Mouse (Mus musculus): ENCODE data around the gene Lair1. TPM values are rescaled to one million over a fixed set of nuclear protein-coding genes. Genes with fewer than 3 reads are reported as not detected.
"Not testable (repeated sequence)": the region's sequence is repeated elsewhere in the genome, so short reads cannot be mapped to it uniquely, and the experiment has no call there.

Lair1 gene
- polyA plus RNA-seq (2015; fragmentation: Nextera tagmentation; extraction: Ambion mirVana) = 6.6 and 8.0 TPM in 2 replicates

- peak; percentile 52 for DNase-seq (ENCODE audit: low spot score)
Observed at GRCm38 (mm10) chr7:4063013-4063412, at the start of gene Lair1. Gene Lair1 (minus strand): TSS chr7:4063204.

GRCm38 (mm10) chr7:4111766-4112165 lies 48.8 kb upstream of the Lair1 start:
- no peak for DNase-seq (ENCODE audit: low spot score)

- peak; percentile 61 for DNase-seq (ENCODE audit: low spot score)
Observed at GRCm38 (mm10) chr7:4103411-4103810, 40.4 kb upstream of the Lair1 start.

DNA sequence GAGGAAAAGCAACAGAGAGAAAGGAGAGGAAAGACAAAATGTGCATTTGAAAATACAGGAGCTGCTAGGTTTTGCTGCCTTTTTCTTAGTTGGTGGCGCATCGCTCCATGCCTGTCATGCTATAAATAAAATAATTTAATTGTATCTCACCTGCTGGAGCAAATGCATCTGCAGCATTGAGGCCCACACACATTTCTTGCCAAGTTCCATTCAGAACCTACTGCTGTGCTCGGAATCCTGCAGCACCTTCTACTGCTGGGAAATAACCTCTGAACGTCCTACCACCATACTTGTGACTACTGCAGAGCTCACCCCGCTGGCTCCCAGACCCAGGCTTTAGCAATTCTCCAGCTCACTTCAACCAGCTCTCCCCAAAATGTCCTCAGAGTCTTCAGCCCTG lies 38.1 kb upstream of the Lair1 start:
- DNase-seq (ENCODE audit: low spot score) = no peak

DNA sequence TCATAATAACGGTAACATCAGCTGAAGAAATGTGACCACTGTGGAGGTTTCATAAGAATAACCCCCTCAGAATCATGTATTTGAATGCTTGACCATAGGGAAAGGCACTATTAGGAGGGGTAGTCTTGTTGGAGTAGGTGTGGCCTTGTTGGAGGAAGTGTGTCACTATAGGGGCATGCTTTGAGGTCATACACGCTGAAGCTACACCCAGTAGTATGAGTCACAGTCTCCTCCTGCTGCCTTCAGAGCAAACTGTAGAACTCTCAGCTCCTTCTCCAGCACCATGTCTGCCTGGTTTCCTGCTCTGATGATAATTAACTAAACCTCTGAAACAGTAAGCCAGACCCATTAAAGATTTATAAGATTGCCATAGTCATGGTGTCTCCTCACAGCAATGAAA lies 35.8 kb upstream of the Lair1 start:
- DNase-seq (ENCODE audit: low spot score) = no peak

- DNase-seq (ENCODE audit: low spot score) = no peak
Observed at GRCm38 (mm10) chr7:4098301-4098700, 35.3 kb upstream of the Lair1 start.

- no peak for DNase-seq (ENCODE audit: low spot score)
Observed at GRCm38 (mm10) chr7:4091170-4091569, 28.2 kb upstream of the Lair1 start.

DNA sequence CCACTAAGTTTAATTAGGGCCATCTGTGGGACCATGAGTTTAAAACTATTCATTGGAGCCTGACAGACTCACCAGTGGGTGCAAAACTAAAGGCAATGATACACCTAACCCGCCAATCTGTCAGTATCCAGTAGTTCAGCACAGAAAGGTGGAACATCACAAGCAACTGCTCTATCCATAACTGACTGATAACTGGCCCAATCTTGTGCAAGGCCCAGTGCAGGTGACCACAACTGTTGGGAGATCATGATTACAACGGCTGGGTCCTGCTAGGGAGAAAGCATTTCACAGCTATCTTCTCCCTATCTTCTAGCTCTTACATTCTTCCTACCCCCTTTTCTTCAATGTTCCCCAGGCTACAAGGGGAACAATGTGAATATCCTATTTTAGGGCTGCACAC lies 25.7 kb upstream of the Lair1 start:
- DNase-seq (ENCODE audit: low spot score) = no peak

- DNase-seq (ENCODE audit: low spot score) = no peak
Observed at GRCm38 (mm10) chr7:4087896-4088480, 25.0 kb upstream of the Lair1 start.

GRCm38 (mm10) chr7:4087238-4087895 lies 24.4 kb upstream of the Lair1 start:
- peak; percentile 50 for DNase-seq (ENCODE audit: low spot score)

DNA sequence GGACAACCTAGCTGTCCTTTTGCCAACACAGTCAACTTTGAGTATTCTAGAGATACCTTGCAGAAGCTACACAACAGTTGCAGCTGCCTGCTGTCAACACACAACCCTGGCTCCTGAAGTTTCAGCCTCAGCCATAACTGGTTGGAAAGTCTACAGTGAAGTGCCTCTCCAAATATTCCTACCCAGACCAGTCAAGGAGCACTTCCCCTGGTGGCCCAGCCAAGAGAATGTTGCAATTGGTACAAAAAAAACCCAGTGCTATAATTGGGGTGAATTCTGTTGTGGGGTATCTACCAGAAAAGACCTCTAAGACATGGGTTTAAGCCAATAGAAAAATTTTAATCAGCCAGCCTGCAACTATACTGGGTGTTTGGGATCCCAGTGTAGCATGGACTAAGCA lies 22.6 kb upstream of the Lair1 start:
- DNase-seq (ENCODE audit: low spot score) = no peak

DNA sequence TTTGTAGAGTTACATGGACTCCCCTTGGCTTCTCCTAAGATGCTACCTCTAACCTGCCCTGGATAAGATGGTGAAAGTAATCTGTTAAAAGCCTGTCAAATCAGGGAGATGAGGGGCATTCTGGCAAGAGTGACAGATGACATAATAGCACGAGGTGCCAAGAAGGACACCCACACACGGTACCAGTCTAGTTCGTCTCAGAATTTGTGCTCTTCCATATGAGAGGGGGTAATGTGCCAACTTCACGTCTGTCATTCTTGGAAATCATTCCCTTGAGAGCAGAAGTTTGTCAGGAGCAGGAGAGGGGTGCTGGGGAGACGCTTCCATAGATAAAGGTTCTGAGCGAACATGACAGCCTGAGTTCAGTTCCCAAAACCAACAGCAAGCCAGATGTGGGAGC lies 21.2 kb upstream of the Lair1 start:
- no peak for DNase-seq (ENCODE audit: low spot score)

GRCm38 (mm10) chr7:4082804-4083203 lies 19.8 kb upstream of the Lair1 start:
- peak; percentile 75 for DNase-seq (ENCODE audit: low spot score)

GRCm38 (mm10) chr7:4081706-4082105 lies 18.7 kb upstream of the Lair1 start:
- no peak for DNase-seq (ENCODE audit: low spot score)

DNA sequence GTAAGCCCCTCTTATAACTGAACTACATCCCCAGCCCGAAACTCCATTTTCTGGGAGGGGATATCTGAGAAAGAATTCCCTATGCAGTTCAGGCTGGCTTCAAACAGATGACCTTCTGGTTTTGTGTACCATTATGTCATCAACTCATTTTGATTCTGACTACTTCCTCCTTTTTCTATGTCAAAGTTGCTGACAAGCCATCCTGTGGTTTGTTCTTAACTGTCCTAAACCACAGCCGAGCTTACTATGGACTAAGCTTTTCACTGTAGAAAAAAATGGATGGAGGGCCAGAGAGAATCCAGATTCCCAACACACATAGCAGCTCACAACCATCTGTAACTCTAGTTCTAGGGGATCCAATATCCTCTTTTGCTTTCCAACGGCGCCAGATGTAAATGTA lies 17.5 kb upstream of the Lair1 start:
- no peak for DNase-seq (ENCODE audit: low spot score)

DNA sequence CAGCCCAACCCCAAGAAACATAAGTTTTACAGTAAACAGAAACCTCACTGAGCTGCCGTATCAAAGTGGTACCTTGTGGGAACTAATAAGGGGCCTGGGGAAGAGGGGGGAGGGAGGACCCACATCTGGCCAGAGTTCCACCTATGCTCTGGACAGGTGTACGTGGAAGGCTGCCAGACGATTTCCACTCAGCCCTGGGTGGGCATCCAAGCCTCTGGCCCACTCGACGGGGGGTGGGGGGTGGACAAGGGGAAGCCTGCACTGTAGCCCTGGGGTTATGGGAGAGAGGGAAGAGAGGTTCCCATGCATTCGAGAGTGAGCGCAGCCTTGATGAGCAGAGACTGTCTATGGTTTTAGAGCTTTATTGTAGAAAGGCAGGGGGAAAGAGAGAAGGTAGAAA lies 16.5 kb upstream of the Lair1 start:
- no peak for DNase-seq (ENCODE audit: low spot score)

GRCm38 (mm10) chr7:4073144-4073543 lies 10.1 kb upstream of the Lair1 start:
- no peak for DNase-seq (ENCODE audit: low spot score)

DNA sequence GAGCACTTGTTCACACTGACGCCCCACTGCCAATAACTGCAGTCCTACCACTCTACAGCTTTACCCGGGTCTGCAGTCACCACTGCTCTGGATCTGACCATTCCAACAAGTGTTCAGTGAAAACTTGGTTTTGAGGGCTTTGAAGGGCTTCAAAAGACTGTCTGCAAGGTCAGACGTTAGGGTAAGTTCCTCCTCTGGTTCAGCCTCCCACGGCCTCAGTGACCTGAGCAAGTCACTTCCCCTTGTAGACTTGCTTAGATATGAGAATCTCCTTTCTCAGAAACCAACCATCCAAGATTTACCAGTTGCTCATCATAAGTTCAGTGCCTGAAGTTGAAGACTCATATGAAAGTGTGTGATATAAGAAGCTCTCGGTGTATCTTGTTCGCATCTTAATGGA lies 8.1 kb upstream of the Lair1 start:
- no peak for DNase-seq (ENCODE audit: low spot score)

DNA sequence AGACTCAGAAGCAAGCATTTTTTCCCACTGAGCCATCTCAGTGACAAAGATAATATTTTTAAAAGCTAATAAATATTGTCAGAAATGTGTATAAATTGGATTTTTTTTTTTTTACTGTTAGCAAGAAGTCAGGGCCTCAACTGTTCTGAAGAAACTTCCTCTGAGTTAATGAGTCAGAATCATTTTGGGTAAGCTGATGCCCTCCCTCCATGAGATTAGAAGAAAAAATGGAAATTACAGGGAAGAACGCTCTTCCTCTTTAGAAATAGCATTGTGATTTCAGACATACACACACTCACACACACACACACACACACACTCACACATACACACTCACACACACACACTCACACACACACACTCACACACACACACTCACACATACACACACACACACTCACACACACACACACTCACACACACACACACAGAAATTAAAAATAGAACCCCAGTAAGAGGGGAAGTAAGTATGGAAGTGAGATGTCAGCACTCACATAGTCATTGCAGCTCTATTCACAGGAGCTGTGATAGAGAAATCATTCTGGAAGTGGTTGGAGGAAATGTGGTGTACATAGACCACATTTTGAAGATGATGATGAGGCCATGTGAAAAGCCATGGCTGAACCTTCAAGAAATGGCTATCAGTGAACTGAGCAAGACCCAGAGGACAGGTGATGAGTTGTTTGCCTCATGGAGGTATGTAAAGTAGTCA lies 866 bp upstream of the Lair1 start:
- DNase-seq (ENCODE audit: low spot score) = no peak

- not testable (repeated sequence) for DNase-seq (ENCODE audit: low spot score)
Observed at GRCm38 (mm10) chr7:4060602-4061188, 2.3 kb downstream of the Lair1 start.

GRCm38 (mm10) chr7:4026794-4027421 lies 36.1 kb downstream of the Lair1 start:
- DNase-seq (ENCODE audit: low spot score) = peak; percentile 33

- not testable (repeated sequence) for DNase-seq (ENCODE audit: low spot score)
Observed at GRCm38 (mm10) chr7:4004636-4005035, 58.4 kb downstream of the Lair1 start.
